Mouse (Mus musculus) cerebellum, adult 2 months (tissue): ENCODE results near the gene Mast4.

Experiments
- CTCF ChIP-seq: fragments of 200-500 bp; IDR thresholded peaks from 2 replicates; pipeline ENCODE4 v1.5.1; 2011; ENCODE audit warnings: low read depth, mild to moderate bottlenecking, control low read depth, low read length, moderate library complexity, borderline replicate concordance; ENCODE audit not compliant: insufficient read depth
- POLR2A ChIP-seq: fragments of 200-500 bp; IDR thresholded peaks from 2 replicates; pipeline ENCODE4 v1.6.1; 2011; ENCODE audit warnings: low read length, control low read depth, borderline replicate concordance; ENCODE audit not compliant: insufficient read depth

- TF ChIP-seq POLR2A (no peak), CTCF (no peak)
Observed at GRCm38 (mm10) chr13:103093713-103094112, 240.6 kb downstream of the Mast4 start.
